Mouse (Mus musculus): Measurements from ENCODE around the gene Shank3. TPM values are rescaled to one million over a fixed set of nuclear protein-coding genes. Genes with fewer than 3 reads are reported as not detected.

The Shank3 gene
- polyA plus RNA-seq, 1 experiment from 2014 or later, result 2.0 TPM

DNA sequence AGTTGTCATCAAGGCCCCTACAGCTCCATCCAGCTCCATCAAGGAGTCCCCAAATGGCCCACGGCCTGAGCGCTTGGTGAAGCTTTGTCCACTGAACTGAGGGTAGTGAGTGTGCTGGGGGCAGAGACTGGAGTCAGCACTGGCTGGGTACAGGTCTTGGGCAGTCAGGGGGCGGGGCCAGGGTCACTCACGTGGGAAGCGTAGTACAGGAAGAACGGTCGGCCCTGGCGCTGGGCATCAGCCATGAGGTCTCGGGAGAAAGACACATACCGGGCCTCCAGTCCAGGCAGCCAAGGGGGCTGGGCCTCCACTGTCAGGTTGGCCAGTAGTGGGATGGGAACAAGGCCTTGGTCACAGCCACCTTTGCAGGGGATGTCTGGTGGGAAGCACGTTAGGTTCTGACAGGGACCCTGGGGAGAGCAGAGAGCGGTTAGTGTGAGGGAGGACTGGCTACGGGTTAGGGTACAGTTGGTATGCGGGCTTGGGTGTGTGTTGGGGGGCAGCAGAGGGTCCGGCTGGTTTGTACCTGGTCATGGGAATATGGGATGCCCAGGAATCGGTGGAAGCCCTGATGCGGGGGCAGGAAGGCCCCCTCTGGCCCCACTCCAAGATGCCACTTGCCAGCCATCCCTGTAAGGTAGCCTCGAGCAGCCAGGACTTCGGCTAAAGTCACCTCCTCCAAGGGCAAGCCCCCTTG, 24.7 kb upstream of the Shank3 start:
- DNase-seq (ENCODE audit: low spot score), result no peak
- Histone ChIP-seq H3K27me3 (replicated peaks; ENCODE audit: control insufficient read depth, insufficient read depth, low read length) (no peaks in the 10 kb centered on the region), H3K4me3 (ENCODE audit: low read depth, low read length) (no peak overlapping the region), H3K36me3 (ENCODE audit: control insufficient read depth, insufficient read depth, low read length) (no peaks in the 10 kb centered on the region), H3K4me2 (ENCODE audit: low read depth, low read length) (peak overlapping the region; percentile 96), H3K4me1 (ENCODE audit: control insufficient read depth, insufficient read depth, low read length) (peaks cover 12% of the 10 kb centered on the region), H3K9ac (ENCODE audit: low read depth, low read length) (no peak overlapping the region), H3K9me3 (ENCODE audit: control insufficient read depth, low read length) (no peaks in the 10 kb centered on the region), H3K27ac (replicated peaks; ENCODE audit: low read depth, low read length) (no peak overlapping the region)
- no peak for ATAC-seq (ENCODE audit: low read depth)
- whole genome bisulfite sequencing, result 92% methylated on average over 19 of the region's 19 CpGs

DNA sequence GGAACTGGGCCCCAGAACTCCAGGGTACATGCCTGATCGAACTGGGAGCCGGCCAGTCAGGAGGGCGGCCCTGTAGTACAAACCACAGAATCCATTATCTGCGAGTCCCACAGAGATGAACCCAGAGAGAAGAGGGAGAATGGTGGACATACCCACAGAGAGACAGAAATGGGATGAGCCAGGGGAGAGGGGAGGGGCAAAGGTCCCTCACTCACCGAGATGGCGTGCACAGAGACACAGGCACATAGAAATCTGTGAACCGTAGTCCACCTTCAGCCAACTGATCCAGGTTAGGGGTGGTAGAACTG, 24.2 kb upstream of the Shank3 start:
- H3K9ac ChIP-seq (ENCODE audit: low read depth, low read length), result peak overlapping the region; percentile 76
- ATAC-seq (ENCODE audit: low read depth) (no peak), DNase-seq (ENCODE audit: low spot score) (no peak)
- H3K4me3 ChIP-seq (ENCODE audit: low read depth, low read length), result peak overlapping the region; percentile 63
- 89% methylated on average over 7 of the region's 7 CpGs for WGBS
- H3K36me3 ChIP-seq (ENCODE audit: control insufficient read depth, insufficient read depth, low read length), result no peaks in the 10 kb centered on the region
- peaks cover 12% of the 10 kb centered on the region for H3K4me1 ChIP-seq (ENCODE audit: control insufficient read depth, insufficient read depth, low read length)
- no peak overlapping the region for H3K27ac ChIP-seq (replicated peaks; ENCODE audit: low read depth, low read length)
- no peaks in the 10 kb centered on the region for H3K9me3 ChIP-seq (ENCODE audit: control insufficient read depth, low read length)
- peak overlapping the region; percentile 96 for H3K4me2 ChIP-seq (ENCODE audit: low read depth, low read length)
- no peaks in the 10 kb centered on the region for H3K27me3 ChIP-seq (replicated peaks; ENCODE audit: control insufficient read depth, insufficient read depth, low read length)

DNA sequence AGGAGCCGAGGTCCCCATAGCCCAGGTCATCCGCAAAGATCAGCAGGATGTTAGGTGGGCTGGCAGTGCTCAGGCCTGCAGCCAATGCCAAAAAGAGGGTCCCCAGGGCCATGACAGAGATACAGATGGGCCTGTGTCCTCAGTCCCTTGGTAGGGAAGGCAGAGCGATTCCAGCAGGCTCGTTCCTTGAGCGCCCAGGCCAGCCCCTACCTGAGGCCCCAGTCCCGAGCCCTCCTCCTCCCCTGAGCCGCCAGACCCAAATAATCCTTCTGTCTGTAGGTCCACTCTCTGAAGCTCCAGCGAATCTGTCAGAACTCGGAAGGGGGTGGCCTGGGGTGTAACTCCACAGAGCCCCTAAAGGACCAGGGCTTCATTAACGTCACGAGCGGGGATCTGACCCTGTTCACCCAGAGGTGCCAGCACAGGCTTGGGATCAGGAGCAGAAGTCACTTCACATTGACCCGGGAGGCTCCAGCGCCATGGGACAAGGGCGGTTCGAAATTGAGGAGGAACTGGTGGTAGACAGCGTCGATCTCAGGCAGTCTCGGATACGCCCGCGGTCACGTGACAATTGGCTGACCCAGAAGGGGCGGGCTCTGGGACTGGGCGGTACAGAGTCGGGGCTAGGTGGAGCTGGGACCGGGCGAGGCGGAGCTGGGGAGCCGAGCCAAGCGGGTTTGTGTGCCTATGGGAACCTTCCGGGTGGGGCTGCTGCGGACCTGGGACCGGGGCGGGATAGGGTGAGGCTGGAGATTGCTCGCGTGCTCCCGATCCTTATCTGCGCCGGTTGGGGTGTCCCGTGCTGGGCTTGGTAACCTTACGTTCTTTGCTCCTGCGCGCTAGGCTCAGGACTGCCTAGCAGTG, 23.6 kb upstream of the Shank3 start:
- H3K9me3 ChIP-seq (ENCODE audit: control insufficient read depth, low read length), result no peaks in the 10 kb centered on the region
- peak overlapping the region; percentile 72 for H3K27ac ChIP-seq (replicated peaks; ENCODE audit: low read depth, low read length)
- H3K4me3 ChIP-seq (ENCODE audit: low read depth, low read length), result peak overlapping the region; percentile 63
- no peaks in the 10 kb centered on the region for H3K27me3 ChIP-seq (replicated peaks; ENCODE audit: control insufficient read depth, insufficient read depth, low read length)
- H3K4me2 ChIP-seq (ENCODE audit: low read depth, low read length), result peak overlapping the region; percentile 96
- no peaks in the 10 kb centered on the region for H3K36me3 ChIP-seq (ENCODE audit: control insufficient read depth, insufficient read depth, low read length)
- 11% methylated on average over 36 of the region's 44 CpGs for WGBS
- DNase-seq (ENCODE audit: low spot score) (peak; percentile 96), ATAC-seq (ENCODE audit: low read depth) (peak; percentile 99)
- H3K9ac ChIP-seq (ENCODE audit: low read depth, low read length), result peak overlapping the region; percentile 76
- H3K4me1 ChIP-seq (ENCODE audit: control insufficient read depth, insufficient read depth, low read length), result peaks cover 12% of the 10 kb centered on the region

DNA sequence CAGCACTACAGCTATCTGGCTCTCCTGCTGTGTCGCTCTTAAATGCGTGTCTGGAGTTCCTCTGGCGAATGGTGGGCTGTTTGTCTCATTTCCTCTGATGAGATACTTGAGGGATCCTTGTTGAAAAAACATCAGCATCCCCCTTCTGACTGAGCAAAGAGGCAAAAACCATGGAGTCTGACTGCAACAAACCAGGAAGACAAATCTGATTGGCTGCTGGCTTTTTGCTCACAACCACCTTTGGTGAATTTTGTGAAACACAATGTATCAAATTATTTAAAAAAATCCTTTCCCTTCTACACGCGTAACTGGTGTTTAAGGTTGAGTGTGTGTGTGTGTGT, 23.0 kb upstream of the Shank3 start:
- 3% methylated on average over 5 of the region's 5 CpGs for WGBS
- Histone ChIP-seq H3K4me2 (ENCODE audit: low read depth, low read length) (peak overlapping the region; percentile 96), H3K9ac (ENCODE audit: low read depth, low read length) (peak overlapping the region; percentile 76), H3K36me3 (ENCODE audit: control insufficient read depth, insufficient read depth, low read length) (no peaks in the 10 kb centered on the region), H3K9me3 (ENCODE audit: control insufficient read depth, low read length) (no peaks in the 10 kb centered on the region), H3K4me1 (ENCODE audit: control insufficient read depth, insufficient read depth, low read length) (peaks cover 12% of the 10 kb centered on the region), H3K27ac (replicated peaks; ENCODE audit: low read depth, low read length) (peak overlapping the region; percentile 72), H3K4me3 (ENCODE audit: low read depth, low read length) (peak overlapping the region; percentile 63), H3K27me3 (replicated peaks; ENCODE audit: control insufficient read depth, insufficient read depth, low read length) (no peaks in the 10 kb centered on the region)
- DNase-seq (ENCODE audit: low spot score), result no peak
- ATAC-seq (ENCODE audit: low read depth), result no peak; the same call in 1 of the 2 replicates

DNA sequence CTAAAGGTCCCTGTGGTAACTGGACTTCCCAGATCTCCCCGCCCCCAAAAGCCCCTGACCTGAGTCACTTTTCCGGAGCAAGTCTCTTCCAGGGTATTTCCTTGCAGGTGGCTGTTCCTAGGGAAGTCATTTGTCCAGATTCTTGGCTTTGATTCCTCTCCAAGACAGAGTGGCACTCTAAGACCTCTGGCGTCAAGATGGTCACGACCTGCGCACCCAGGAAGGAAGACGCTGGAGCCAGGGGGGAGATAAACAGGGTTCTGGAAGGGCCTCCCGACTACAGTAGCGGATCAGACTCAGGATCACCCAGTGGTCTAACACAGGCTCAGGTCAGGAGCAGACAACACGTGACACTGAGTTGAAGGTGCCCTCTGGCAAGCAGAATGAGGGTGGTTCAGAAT, 22.3 kb upstream of the Shank3 start, which contains the start of gene Arsa:
Arsa (minus strand) TSS at position 335 of the 401 bp plus-strand sequence.
- peak within 1 kb of the TSS; percentile 76 for H3K9ac ChIP-seq (ENCODE audit: low read depth, low read length)
- no peaks in the 10 kb centered on the region for H3K36me3 ChIP-seq (ENCODE audit: control insufficient read depth, insufficient read depth, low read length)
- H3K27me3 ChIP-seq (replicated peaks; ENCODE audit: control insufficient read depth, insufficient read depth, low read length), result no peaks in the 10 kb centered on the region
- H3K9me3 ChIP-seq (ENCODE audit: control insufficient read depth, low read length), result no peaks in the 10 kb centered on the region
- H3K4me2 ChIP-seq (ENCODE audit: low read depth, low read length), result peak within 1 kb of the TSS; percentile 96
- ATAC-seq (ENCODE audit: low read depth) (no peak), DNase-seq (ENCODE audit: low spot score) (no peak)
- peaks cover 12% of the 10 kb centered on the region for H3K4me1 ChIP-seq (ENCODE audit: control insufficient read depth, insufficient read depth, low read length)
- peak within 1 kb of the TSS; percentile 63 for H3K4me3 ChIP-seq (ENCODE audit: low read depth, low read length)
- WGBS, result 34% methylated on average over 9 of the region's 9 CpGs
- peak within 1 kb of the TSS; percentile 72 for H3K27ac ChIP-seq (replicated peaks; ENCODE audit: low read depth, low read length)

DNA sequence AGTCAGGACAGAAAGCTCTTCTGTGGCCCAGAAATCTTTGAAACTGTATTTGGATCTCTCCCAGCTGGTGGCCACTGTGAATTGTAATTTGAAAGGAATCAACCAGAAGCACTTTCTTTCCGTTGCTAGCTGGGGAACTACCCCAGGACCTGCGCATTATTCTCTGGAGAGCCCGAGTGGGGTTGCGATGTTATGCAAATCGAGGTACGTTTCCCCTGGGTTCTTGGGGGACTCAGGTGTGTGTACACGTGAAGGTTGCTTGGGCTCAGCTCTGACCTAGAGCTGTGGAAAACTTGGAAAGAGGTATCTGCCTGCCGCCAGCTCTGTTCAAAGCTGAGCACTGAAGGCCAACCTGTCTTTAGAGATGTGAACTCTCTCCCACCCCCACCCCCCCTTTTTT, 21.6 kb upstream of the Shank3 start:
- 53% methylated on average over 8 of the region's 8 CpGs for WGBS
- no peak overlapping the region for H3K4me3 ChIP-seq (ENCODE audit: low read depth, low read length)
- ATAC-seq (ENCODE audit: low read depth) (no peak), DNase-seq (ENCODE audit: low spot score) (no peak)
- no peaks in the 10 kb centered on the region for H3K36me3 ChIP-seq (ENCODE audit: control insufficient read depth, insufficient read depth, low read length)
- H3K4me2 ChIP-seq (ENCODE audit: low read depth, low read length), result no peak overlapping the region
- H3K27ac ChIP-seq (replicated peaks; ENCODE audit: low read depth, low read length), result no peak overlapping the region
- H3K9ac ChIP-seq (ENCODE audit: low read depth, low read length), result no peak overlapping the region
- peaks cover 12% of the 10 kb centered on the region for H3K4me1 ChIP-seq (ENCODE audit: control insufficient read depth, insufficient read depth, low read length)
- no peaks in the 10 kb centered on the region for H3K27me3 ChIP-seq (replicated peaks; ENCODE audit: control insufficient read depth, insufficient read depth, low read length)
- H3K9me3 ChIP-seq (ENCODE audit: control insufficient read depth, low read length), result 0 out of 2 replicates have a peak, but pooled peaks cover 3% of the 10 kb centered on the region

DNA sequence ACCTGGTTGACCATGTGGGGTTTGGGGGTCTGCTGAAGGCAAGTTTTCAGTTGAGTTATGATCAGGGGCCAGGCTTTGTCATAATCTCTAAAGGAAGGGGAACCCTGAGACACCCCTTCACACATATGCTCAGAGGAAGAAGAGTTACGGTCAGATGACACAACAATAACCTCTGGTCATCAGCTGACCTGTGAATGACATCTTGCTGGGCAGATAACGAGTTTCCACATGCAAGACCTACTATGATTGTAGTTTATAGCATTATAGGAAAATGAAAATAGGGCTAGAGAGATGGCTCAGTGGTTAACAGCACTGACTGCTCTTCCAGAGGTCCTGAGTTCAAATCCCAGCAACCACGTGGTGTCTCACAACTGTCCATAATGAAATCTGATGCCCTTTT, 20.8 kb upstream of the Shank3 start:
- H3K27me3 ChIP-seq (replicated peaks; ENCODE audit: control insufficient read depth, insufficient read depth, low read length), result no peaks in the 10 kb centered on the region
- H3K4me3 ChIP-seq (ENCODE audit: low read depth, low read length), result no peak overlapping the region
- no peak overlapping the region for H3K4me2 ChIP-seq (ENCODE audit: low read depth, low read length)
- H3K4me1 ChIP-seq (ENCODE audit: control insufficient read depth, insufficient read depth, low read length), result peaks cover 12% of the 10 kb centered on the region
- DNase-seq (ENCODE audit: low spot score) (no peak), ATAC-seq (ENCODE audit: low read depth) (no peak)
- H3K36me3 ChIP-seq (ENCODE audit: control insufficient read depth, insufficient read depth, low read length), result no peaks in the 10 kb centered on the region
- 81% methylated on average over 3 of the region's 3 CpGs for WGBS
- no peak overlapping the region for H3K27ac ChIP-seq (replicated peaks; ENCODE audit: low read depth, low read length)
- H3K9ac ChIP-seq (ENCODE audit: low read depth, low read length), result no peak overlapping the region
- 0 out of 2 replicates have a peak, but pooled peaks cover 3% of the 10 kb centered on the region for H3K9me3 ChIP-seq (ENCODE audit: control insufficient read depth, low read length)

DNA sequence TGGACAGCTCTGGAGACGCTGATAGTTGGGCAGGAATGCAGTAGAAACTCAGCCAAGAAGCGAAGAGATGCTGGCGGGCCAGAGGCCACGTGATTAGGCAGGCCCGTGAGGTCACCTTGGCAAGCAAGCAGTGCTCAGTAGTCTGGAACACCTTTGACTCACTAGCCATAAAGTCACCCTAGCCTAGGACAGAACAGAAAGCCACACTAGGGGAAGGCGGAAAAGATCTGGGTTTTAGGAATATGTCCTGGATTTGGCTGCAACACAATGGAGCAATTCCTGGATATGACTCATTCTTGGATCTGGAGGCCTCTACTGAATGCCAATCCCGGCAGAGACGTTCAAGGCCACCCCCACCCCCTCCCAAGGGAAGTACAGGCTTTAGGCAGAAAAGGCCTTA, 18.8 kb upstream of the Shank3 start:
- Histone ChIP-seq H3K4me1 (ENCODE audit: control insufficient read depth, insufficient read depth, low read length) (peaks cover 7% of the 10 kb centered on the region), H3K27ac (replicated peaks; ENCODE audit: low read depth, low read length) (0 out of 2 replicates have a peak overlapping the region, but pooled peaks have one; percentile 33), H3K36me3 (ENCODE audit: control insufficient read depth, insufficient read depth, low read length) (no peaks in the 10 kb centered on the region), H3K27me3 (replicated peaks; ENCODE audit: control insufficient read depth, insufficient read depth, low read length) (no peaks in the 10 kb centered on the region), H3K4me2 (ENCODE audit: low read depth, low read length) (no peak overlapping the region), H3K4me3 (ENCODE audit: low read depth, low read length) (no peak overlapping the region), H3K9me3 (ENCODE audit: control insufficient read depth, low read length) (0 out of 2 replicates have a peak, but pooled peaks cover 3% of the 10 kb centered on the region), H3K9ac (ENCODE audit: low read depth, low read length) (no peak overlapping the region)
- ATAC-seq (ENCODE audit: low read depth) (no peak), DNase-seq (ENCODE audit: low spot score) (peak; percentile 20)
- WGBS, result 75% methylated on average over 8 of the region's 8 CpGs
